Mouse (Mus musculus): ENCODE results near the gene Gm20388.

- TF ChIP-seq CTCF (IDR thresholded peaks at IDR 0.05; ENCODE audit: low read depth) (no peak), EP300 (optimal IDR thresholded peaks at IDR 0.05) (no peak)
Observed at GRCm38 (mm10) chr8:120390598-120390997, 480.0 kb downstream of the Gm20388 start.
